Mouse (Mus musculus): ENCODE results near the gene Rbm8a2.
"Not testable (repeated sequence)": the region's sequence is repeated elsewhere in the genome, so short reads cannot be mapped to it uniquely, and the experiment has no call there.

DNA sequence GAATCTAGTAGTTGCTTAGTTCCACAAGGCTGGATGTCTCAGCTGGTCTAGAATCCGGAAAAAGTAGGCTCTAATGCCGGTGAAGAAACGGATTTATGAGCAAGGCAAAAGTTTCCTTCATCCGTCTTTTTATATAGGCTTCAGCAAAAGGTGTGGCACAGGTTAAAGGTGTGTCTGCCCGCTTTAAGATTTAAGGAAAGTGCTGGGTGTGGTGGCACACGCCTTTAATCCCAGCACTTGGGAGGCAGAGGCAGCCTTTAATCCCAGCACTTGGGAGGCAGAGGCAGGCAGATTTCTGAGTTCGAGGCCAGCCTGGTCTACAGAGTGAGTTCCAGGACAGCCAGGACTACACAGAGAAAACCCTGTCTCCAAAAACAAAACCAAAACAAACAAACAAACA, at the start of gene Rbm8a2:
- TF ChIP-seq CTCF (IDR thresholded peaks at IDR 0.05; ENCODE audit: borderline replicate concordance, insufficient read depth, low read length); POLR2A (IDR thresholded peaks at IDR 0.05; ENCODE audit: low read depth, low read length): not testable (repeated sequence)

All from embryonic fibroblast, embryonic 13.5 days (primary cell).